Mouse (Mus musculus): ENCODE results near the gene Thra.

Thra gene

GRCm38 (mm10) chr11:98764746-98765145 is 24.3 kb downstream of the Thra start:
- DNase-seq (ENCODE audit: extremely low read depth, low read depth): no peak

GRCm38 (mm10) chr11:98765421-98766309 is 25.2 kb downstream of the Thra start:
- no peak for DNase-seq (ENCODE audit: extremely low read depth, low read depth)

DNA sequence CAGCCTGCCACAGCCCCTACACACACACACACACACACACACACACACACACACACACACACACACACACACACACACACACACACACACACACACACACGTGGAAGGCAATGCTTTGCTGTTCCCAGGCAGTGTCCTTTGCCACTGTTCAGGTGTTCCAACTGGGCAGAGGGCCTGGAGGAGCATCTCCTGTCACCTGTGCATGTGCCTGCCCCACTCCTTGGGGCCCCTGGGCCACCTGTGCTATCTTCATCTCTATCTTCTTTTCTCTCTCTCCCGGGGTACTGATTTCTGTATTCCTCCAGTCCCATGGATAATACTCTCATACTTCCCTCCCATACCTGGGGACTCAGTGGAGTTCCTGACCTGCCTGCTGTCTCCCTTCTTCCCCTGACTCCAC is 25.9 kb downstream of the Thra start:
- DNase-seq (ENCODE audit: extremely low read depth, low read depth): no peak

- DNase-seq (ENCODE audit: extremely low read depth, low read depth): no peak
Observed at GRCm38 (mm10) chr11:98766816-98767215, 26.4 kb downstream of the Thra start.

GRCm38 (mm10) chr11:98767276-98767675 is 26.8 kb downstream of the Thra start:
- DNase-seq (ENCODE audit: extremely low read depth, low read depth): peak; percentile 74

GRCm38 (mm10) chr11:98767713-98768112 is 27.3 kb downstream of the Thra start:
- no peak for DNase-seq (ENCODE audit: extremely low read depth, low read depth)

DNA sequence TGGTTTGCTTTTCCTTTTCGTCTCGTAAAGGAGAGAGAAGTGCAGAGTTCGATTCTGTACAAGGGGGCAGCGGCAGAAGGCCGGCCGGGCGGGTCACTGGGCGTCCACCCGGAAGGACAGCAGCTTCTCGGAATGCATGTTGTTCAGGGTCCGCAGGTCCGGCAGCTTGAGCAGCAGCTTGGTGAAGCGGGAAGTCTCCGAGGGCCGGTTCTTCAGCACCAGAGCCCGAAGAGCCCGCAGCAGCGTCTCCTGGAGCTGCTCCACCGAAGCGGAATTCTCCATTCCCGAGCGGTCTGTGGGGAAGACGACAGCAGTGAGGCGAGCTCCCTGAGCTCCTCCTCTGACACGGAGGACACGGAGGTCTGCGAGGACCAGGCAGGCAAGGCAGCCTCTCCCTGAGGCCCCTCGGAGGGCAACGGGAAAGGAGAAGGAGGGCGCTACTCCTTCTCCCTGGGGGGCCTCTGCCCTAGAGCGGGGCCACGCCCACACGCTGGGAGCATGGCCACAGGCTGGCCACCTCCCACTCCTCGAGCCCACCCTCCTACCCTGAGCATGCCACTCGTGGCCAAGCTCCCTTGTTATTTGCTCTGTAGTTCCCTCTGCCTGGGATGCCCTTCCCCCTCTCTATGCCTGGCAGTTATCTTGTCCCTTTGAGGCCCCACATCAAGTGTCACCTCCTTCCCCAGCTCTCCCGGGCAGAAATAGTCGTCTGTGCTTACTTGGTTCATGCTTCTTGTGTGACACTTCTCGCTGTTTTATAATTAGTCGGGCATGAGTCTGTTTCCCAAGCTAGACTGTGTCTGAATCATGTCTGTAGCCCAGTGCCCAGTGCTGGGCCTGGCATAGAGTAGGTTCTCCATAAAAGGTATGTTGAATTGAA is 27.9 kb downstream of the Thra start:
- DNase-seq (ENCODE audit: extremely low read depth, low read depth): no peak

DNA sequence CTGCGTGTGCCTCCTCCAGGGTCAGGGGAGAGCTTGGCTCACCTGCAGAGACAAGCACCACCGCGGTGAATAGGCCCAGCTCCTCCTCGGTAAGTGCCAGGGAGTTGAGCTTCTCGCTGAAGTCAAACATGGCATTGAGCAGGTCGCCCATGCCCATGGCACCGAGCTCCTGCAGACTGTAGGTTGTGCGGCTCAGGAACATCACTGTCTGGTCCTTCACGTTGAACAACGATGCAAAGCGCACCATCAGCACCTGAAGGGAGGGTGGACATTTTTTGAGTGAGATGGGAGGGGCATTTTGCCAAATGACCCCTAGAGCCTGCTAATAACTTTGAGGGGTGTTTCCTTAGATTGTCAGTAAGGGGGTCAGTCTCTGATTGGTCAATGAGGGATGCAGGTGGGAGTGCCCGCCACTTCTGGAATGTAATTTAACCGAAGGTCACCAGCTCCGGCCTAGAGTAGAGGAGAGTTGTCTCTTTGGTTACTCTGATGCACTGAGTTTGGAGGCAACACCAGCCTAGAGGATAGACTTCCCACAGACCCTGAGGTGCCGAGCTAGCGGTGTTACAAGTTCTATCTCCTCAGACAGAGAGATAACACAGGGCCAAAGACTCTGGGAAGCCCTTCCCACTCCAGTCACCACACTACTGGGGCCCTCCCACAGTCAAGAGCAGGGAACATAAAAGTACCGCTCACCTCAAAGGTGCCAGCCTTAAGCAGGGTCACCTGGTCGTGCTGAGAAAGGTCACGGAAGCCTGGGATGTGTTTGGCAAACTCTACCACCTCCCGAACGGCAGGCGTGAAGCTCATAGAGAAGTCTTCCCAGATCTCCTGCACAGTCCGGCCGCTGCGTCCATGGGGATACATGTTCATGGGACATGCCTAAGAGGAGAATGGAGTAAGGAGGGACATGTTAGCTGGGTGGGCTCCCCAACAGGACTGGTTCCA is 28.8 kb downstream of the Thra start:
- DNase-seq (ENCODE audit: extremely low read depth, low read depth): no peak

- no peak for DNase-seq (ENCODE audit: extremely low read depth, low read depth)
Observed at GRCm38 (mm10) chr11:98770096-98770975, 29.9 kb downstream of the Thra start.

GRCm38 (mm10) chr11:98771131-98771530 is 30.7 kb downstream of the Thra start:
- no peak for DNase-seq (ENCODE audit: extremely low read depth, low read depth)

GRCm38 (mm10) chr11:98771844-98772525 is 31.5 kb downstream of the Thra start:
- DNase-seq (ENCODE audit: extremely low read depth, low read depth): no peak

- DNase-seq (ENCODE audit: extremely low read depth, low read depth): no peak
Observed at GRCm38 (mm10) chr11:98772667-98773171, 32.3 kb downstream of the Thra start.

DNA sequence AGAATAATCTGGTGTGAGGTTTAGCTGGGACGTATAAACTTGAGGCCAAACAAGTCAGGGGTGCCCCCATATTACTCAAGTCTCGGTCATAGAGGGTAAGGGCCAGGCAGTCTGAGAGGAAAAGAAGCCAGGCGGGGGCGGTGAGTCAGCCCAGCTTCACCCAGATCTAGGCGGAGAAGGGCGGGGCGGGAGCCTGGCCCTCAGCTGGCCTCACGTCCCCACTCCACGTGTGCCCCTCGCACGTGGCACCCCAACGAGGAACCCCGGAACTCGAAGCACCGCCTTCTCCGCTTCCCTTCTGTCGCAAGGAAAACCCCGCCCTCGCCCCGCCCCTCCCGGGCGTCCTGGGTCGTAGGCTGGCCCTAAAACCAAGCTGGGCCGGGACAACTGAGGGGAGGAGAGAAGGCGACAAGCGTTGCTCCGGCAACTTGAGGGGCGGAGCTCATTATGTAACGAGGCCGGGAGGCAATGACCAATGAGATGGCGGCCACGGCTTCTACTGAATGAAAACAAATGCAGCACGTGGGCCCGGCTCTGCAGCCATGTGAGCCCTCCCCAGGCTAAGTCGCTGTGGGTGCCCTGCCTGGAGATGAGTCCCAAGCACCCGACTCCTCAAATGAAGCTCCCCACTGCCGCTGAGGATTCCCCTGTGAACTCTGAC is 33.3 kb downstream of the Thra start:
- peak; percentile 96 for DNase-seq (ENCODE audit: extremely low read depth, low read depth)

DNA sequence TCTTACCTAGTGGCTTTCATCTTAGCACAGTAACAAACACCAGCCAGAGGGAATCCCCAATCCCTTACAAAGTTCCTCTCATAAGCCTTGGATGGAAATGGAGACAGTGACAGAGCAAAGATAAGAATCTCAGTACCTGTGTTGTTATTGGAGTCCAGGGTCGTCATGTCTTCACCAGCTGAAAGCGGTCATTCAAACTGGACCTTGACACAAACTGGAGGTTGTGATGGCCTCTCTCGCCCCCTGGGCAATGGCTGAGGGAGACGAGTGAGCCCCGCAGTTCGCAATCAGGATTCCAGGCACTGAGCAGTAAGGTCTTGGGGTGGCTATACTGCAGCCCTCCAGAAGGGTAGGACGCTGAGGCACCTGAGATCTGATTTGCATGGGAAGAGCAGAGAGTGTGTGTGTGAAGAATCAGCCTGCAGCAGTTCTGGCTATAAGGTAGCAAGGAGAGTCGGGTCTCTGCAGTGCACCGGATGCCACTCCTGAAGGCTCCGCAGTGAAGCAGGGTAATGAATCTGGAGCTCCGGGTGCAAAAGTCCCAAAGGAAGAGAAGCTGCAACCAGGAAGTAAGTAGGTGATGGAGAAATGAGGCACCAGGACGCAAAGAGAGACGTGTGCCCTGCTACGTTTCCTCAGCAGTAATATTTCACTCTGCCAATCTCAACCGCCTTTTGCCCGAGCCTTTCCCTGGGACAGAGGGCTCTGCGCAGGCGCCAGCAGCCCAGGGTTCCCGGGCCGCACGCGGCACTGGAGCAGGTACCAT is 34.3 kb downstream of the Thra start, which contains the start of gene Nr1d1:
TSS of gene Nr1d1 (minus strand) at position 752 of the 766 bp plus-strand sequence.
- no peak for DNase-seq (ENCODE audit: extremely low read depth, low read depth)

DNA sequence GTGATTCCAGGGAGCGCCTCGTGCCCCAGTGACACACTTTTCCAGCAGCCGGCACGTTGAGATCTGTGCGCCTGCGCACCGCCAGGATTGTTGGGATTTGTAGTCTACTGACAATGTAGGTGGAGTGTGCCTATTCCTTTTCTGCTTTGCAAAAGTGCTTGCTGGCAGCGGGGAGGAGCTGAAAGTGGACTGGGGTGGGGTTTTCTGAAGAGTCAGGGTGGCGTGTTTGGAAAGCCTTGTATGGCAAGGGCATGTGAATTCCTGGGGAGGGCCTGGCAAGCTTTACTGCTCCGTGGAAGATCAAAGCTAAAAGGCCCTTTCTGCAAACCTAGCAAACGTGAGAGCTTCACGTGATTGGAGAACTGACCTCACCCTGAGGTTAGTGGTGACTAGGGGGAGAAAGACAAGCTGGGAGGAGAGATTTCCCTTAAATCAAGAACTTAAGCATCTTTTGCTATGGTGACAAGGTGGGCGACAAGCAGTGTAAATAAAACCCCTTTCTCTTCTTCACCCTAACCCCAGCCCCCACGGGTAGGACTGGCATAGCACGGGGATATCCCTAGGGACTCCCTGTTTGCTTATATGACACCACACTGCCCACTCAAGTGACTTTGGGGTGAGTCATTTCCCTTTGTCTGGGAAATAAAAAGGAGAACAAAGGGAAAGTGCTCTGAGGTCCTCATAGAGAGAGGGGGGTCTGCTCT is 35.1 kb downstream of the Thra start:
- DNase-seq (ENCODE audit: extremely low read depth, low read depth): peak; percentile 95

- DNase-seq (ENCODE audit: extremely low read depth, low read depth): no peak
Observed at GRCm38 (mm10) chr11:98776052-98776764, 35.8 kb downstream of the Thra start.
